In genomic region chr15:102188883-102189282, GRCm38 (mm10) we compare ENCODE assay signal across 13 mouse cellular contexts. TPM values are rescaled to one million over a fixed set of nuclear protein-coding genes. Genes with fewer than 3 reads are reported as not detected.
DNase-seq lines count a peak whose midpoint lies in the region; ATAC-seq and TF ChIP-seq lines count a peak whose summit lies in the region.
"Had no signal": no experiment of that assay in that cellular context is flagged by ENCODE, and none has a peak within 500 bp of the region (broad histone marks: within the 10 kb centered on the region; RNA-seq: fewer than 3 reads in every experiment).

No protein-coding gene starts in this region.

- H3K36me3 ChIP-seq in lung, embryonic 16.5 days (ENCODE audit: control insufficient read depth, insufficient read depth, low read length), result peaks cover 7% of the 10 kb centered on the region; the same call in 1 of the 2 replicates
- H3K36me3 ChIP-seq in intestine, embryonic 16.5 days (ENCODE audit: control insufficient read depth, insufficient read depth, low read length), result no peaks in the 10 kb centered on the region
- peaks cover 4% of the 10 kb centered on the region; the same call in 1 of the 2 replicates for H3K36me3 ChIP-seq in stomach, postnatal 0 days (ENCODE audit: control insufficient read depth, insufficient read depth, low read length)
- peaks cover 9% of the 10 kb centered on the region; the same call in 1 of the 2 replicates for H3K36me3 ChIP-seq in hindbrain, postnatal 0 days (ENCODE audit: insufficient read depth, low read length)

- H3K9ac ChIP-seq in lung, embryonic 16.5 days (ENCODE audit: low read length), result no peak overlapping the region
- peak overlapping the region; percentile 62; the same call in 1 of the 2 replicates for H3K9ac ChIP-seq in intestine, embryonic 16.5 days (ENCODE audit: low read depth, low read length)
- no peak overlapping the region for H3K9ac ChIP-seq in stomach, postnatal 0 days (ENCODE audit: low read length)
- no peak overlapping the region for H3K9ac ChIP-seq in hindbrain, postnatal 0 days (replicated peaks; ENCODE audit: low read length)
- H3K9ac ChIP-seq: heart, embryonic 15.5 days; limb, embryonic 15.5 days had no signal

- H3K4me1 ChIP-seq in lung, embryonic 16.5 days (replicated peaks; ENCODE audit: control insufficient read depth, insufficient read depth, low read length), result peaks cover 15% of the 10 kb centered on the region
- peaks cover 30% of the 10 kb centered on the region for H3K4me1 ChIP-seq in intestine, embryonic 16.5 days (ENCODE audit: control insufficient read depth, insufficient read depth, low read length)
- no peaks in the 10 kb centered on the region for H3K4me1 ChIP-seq in stomach, postnatal 0 days (replicated peaks; ENCODE audit: control insufficient read depth, insufficient read depth)
- no peaks in the 10 kb centered on the region for H3K4me1 ChIP-seq in hindbrain, postnatal 0 days (ENCODE audit: insufficient read depth, low read length)
- H3K4me1 ChIP-seq: limb, embryonic 15.5 days had no signal

- H3K9me3 ChIP-seq in lung, embryonic 16.5 days (ENCODE audit: control insufficient read depth, low read length), result no peaks in the 10 kb centered on the region
- H3K9me3 ChIP-seq in intestine, embryonic 16.5 days (ENCODE audit: control insufficient read depth, low read length), result no peaks in the 10 kb centered on the region
- H3K9me3 ChIP-seq in stomach, postnatal 0 days (ENCODE audit: control insufficient read depth, low read length), result no peaks in the 10 kb centered on the region
- H3K9me3 ChIP-seq in hindbrain, postnatal 0 days (ENCODE audit: low read length), result no peaks in the 10 kb centered on the region
- H3K9me3 ChIP-seq: heart, embryonic 15.5 days; limb, embryonic 15.5 days had no signal

- no peak overlapping the region for H3K4me2 ChIP-seq in lung, embryonic 16.5 days (ENCODE audit: low read depth, low read length)
- H3K4me2 ChIP-seq in intestine, embryonic 16.5 days (ENCODE audit: low read depth, low read length), result peak overlapping the region; percentile 8
- no peak overlapping the region for H3K4me2 ChIP-seq in stomach, postnatal 0 days (replicated peaks; ENCODE audit: low read depth)
- H3K4me2 ChIP-seq in hindbrain, postnatal 0 days (ENCODE audit: low read depth, low read length), result no peak overlapping the region
- H3K4me2 ChIP-seq: heart, embryonic 15.5 days; limb, embryonic 15.5 days; midbrain, embryonic 11.5 days had no signal

- intact Hi-C loops in heart, postnatal 25 days (cut with DNase I), result no loop called here

- no peak; the same call in 1 of the 2 replicates for ATAC-seq in lung, embryonic 16.5 days (ENCODE audit: low read depth)
- peak; percentile 86 for ATAC-seq in intestine, embryonic 16.5 days
- peak; percentile 39; the same call in 1 of the 2 replicates for ATAC-seq in stomach, postnatal 0 days (ENCODE audit: low FRiP score, low TSS enrichment)
- ATAC-seq in hindbrain, postnatal 0 days, result no peak

- DNase-seq in lung, postnatal 36 days, result no peak
- peak; percentile 59 for DNase-seq in kidney, postnatal 10 days
- DNase-seq in stomach, postnatal 0 days (ENCODE audit: low spot score), result peak; percentile 32
- DNase-seq in heart, postnatal 25 days (ENCODE audit: low spot score), result no peak
- no peak for DNase-seq in hindbrain, postnatal 0 days (ENCODE audit: low spot score)
- no peak for DNase-seq in layer of hippocampus, postnatal 36 days
- DNase-seq: adrenal gland, postnatal 25 days had no signal

- no peaks in the 10 kb centered on the region for H3K27me3 ChIP-seq in lung, embryonic 16.5 days (ENCODE audit: control insufficient read depth, insufficient read depth, low read depth, low read length)
- no peaks in the 10 kb centered on the region for H3K27me3 ChIP-seq in intestine, embryonic 16.5 days (replicated peaks; ENCODE audit: control insufficient read depth, insufficient read depth, low read length)
- H3K27me3 ChIP-seq in stomach, postnatal 0 days (ENCODE audit: control insufficient read depth, insufficient read depth, low read length), result no peaks in the 10 kb centered on the region
- no peaks in the 10 kb centered on the region for H3K27me3 ChIP-seq in hindbrain, postnatal 0 days (ENCODE audit: insufficient read depth, low read length)
- H3K27me3 ChIP-seq: heart, embryonic 15.5 days; limb, embryonic 15.5 days had no signal

- WGBS in lung, embryonic 16.5 days, result 56% methylated on average over 6 of the region's 6 CpGs
- WGBS in intestine, embryonic 16.5 days, result 60% methylated on average over 6 of the region's 6 CpGs
- WGBS in stomach, postnatal 0 days, result 50% methylated on average over 6 of the region's 6 CpGs
- 60% methylated on average over 6 of the region's 6 CpGs for whole genome bisulfite sequencing in hindbrain, postnatal 0 days

- H3K27ac ChIP-seq in lung, embryonic 16.5 days (ENCODE audit: low read length), result peak overlapping the region; percentile 21; the same call in 1 of the 2 replicates
- no peak overlapping the region for H3K27ac ChIP-seq in intestine, embryonic 16.5 days (ENCODE audit: low read length)
- H3K27ac ChIP-seq in stomach, postnatal 0 days (replicated peaks), result no peak overlapping the region
- no peak overlapping the region for H3K27ac ChIP-seq in hindbrain, postnatal 0 days
- H3K27ac ChIP-seq: heart, embryonic 15.5 days; left cerebral cortex, adult 2 months; limb, embryonic 15.5 days had no signal

- H3K4me3 ChIP-seq in lung, embryonic 16.5 days (ENCODE audit: low read length), result no peak overlapping the region
- no peak overlapping the region for H3K4me3 ChIP-seq in intestine, embryonic 16.5 days (ENCODE audit: low read length)
- no peak overlapping the region for H3K4me3 ChIP-seq in stomach, postnatal 0 days (ENCODE audit: low read depth, low read length)
- H3K4me3 ChIP-seq in hindbrain, postnatal 0 days (ENCODE audit: low read length), result no peak overlapping the region
- H3K4me3 ChIP-seq: heart, embryonic 15.5 days; left cerebral cortex, adult 2 months; limb, embryonic 15.5 days had no signal

- no peak for TF ChIP-seq EP300 in stomach, postnatal 0 days (optimal IDR thresholded peaks at IDR 0.05)

- TF ChIP-seq CTCF in stomach, postnatal 0 days (IDR thresholded peaks at IDR 0.05; ENCODE audit: low read depth), result no peak
- TF ChIP-seq CTCF in hindbrain, postnatal 0 days (IDR thresholded peaks at IDR 0.05; ENCODE audit: low read depth), result no peak

RNA-seq across cellular contexts. Expression of gene Zfp740, which starts 14.2 kb away (rescaled TPM):
- polyA plus RNA-seq in lung, embryonic 16.5 days (2015; fragmentation: Nextera tagmentation; extraction: Ambion mirVana), result 64.0 and 67.0 TPM in 2 replicates
- polyA plus RNA-seq in intestine, embryonic 16.5 days (2015; fragmentation: Nextera tagmentation; extraction: Ambion mirVana), result 33.6 and 35.3 TPM in 2 replicates
- 19.9 and 20.2 TPM in 2 replicates for polyA plus RNA-seq in stomach, postnatal 0 days (2015; fragmentation: Nextera tagmentation; extraction: Ambion mirVana)
- 10 to 100 TPM; 34.0 to 35.2 TPM for total RNA-seq in heart, postnatal 25 days (2021)
- total RNA-seq in hindbrain, postnatal 0 days (2014; rRNA removed), result 49.5 and 61.0 TPM in 2 replicates
- polyA plus RNA-seq in hindbrain, postnatal 0 days (2015; fragmentation: Nextera tagmentation; extraction: Ambion mirVana), result 33.8 and 37.7 TPM in 2 replicates
- total RNA-seq in layer of hippocampus, postnatal 36 days (2021), result 10 to 100 TPM; 68.8 to 69.4 TPM

RNA-seq across cellular contexts. Expression of gene Csad, which starts 15.6 kb away (rescaled TPM):
- 69.5 and 70.6 TPM in 2 replicates for polyA plus RNA-seq in lung, embryonic 16.5 days (2015; fragmentation: Nextera tagmentation; extraction: Ambion mirVana)
- 33.2 and 38.4 TPM in 2 replicates for polyA plus RNA-seq in intestine, embryonic 16.5 days (2015; fragmentation: Nextera tagmentation; extraction: Ambion mirVana)
- polyA plus RNA-seq in stomach, postnatal 0 days (2015; fragmentation: Nextera tagmentation; extraction: Ambion mirVana), result 32.1 and 39.4 TPM in 2 replicates
- 10 to 100 TPM; 15.7 to 16.3 TPM for total RNA-seq in heart, postnatal 25 days (2021)
- 56.9 and 67.2 TPM in 2 replicates for total RNA-seq in hindbrain, postnatal 0 days (2014; rRNA removed)
- 41.8 and 43.1 TPM in 2 replicates for polyA plus RNA-seq in hindbrain, postnatal 0 days (2015; fragmentation: Nextera tagmentation; extraction: Ambion mirVana)
- 10 to 100 TPM; 37.1 to 39.5 TPM for total RNA-seq in layer of hippocampus, postnatal 36 days (2021)

RNA-seq across cellular contexts. Expression of gene Soat2, which starts 38.6 kb away (rescaled TPM):
- 0.30 and 0.50 TPM in 2 replicates for polyA plus RNA-seq in lung, embryonic 16.5 days (2015; fragmentation: Nextera tagmentation; extraction: Ambion mirVana)
- 25.0 and 31.2 TPM in 2 replicates for polyA plus RNA-seq in intestine, embryonic 16.5 days (2015; fragmentation: Nextera tagmentation; extraction: Ambion mirVana)
- 5.9 and 6.0 TPM in 2 replicates for polyA plus RNA-seq in stomach, postnatal 0 days (2015; fragmentation: Nextera tagmentation; extraction: Ambion mirVana)
- total RNA-seq in heart, postnatal 25 days (2021), result under 1 TPM in 1 of 2 experiments, not detected in 1; 0.11 TPM
- total RNA-seq in hindbrain, postnatal 0 days (2014; rRNA removed), result 0.16 TPM in 1 of 2 replicates, not detected in the other
- 0.09 TPM in 1 of 2 replicates, not detected in the other for polyA plus RNA-seq in hindbrain, postnatal 0 days (2015; fragmentation: Nextera tagmentation; extraction: Ambion mirVana)
- under 1 TPM in 1 of 2 experiments, not detected in 1; 0.23 TPM for total RNA-seq in layer of hippocampus, postnatal 36 days (2021)
- polyA plus RNA-seq: midbrain, embryonic 11.5 days had no signal

RNA-seq across cellular contexts. Expression of gene Itgb7, which starts 42.9 kb away (rescaled TPM):
- 3.0 and 3.9 TPM in 2 replicates for polyA plus RNA-seq in lung, embryonic 16.5 days (2015; fragmentation: Nextera tagmentation; extraction: Ambion mirVana)
- 9.5 and 10.3 TPM in 2 replicates for polyA plus RNA-seq in intestine, embryonic 16.5 days (2015; fragmentation: Nextera tagmentation; extraction: Ambion mirVana)
- polyA plus RNA-seq in stomach, postnatal 0 days (2015; fragmentation: Nextera tagmentation; extraction: Ambion mirVana), result 1.2 TPM in 2 replicates
- total RNA-seq in heart, postnatal 25 days (2021), result 1 to 10 TPM; 1.3 TPM
- total RNA-seq in hindbrain, postnatal 0 days (2014; rRNA removed), result 0.40 and 1.2 TPM in 2 replicates
- polyA plus RNA-seq in hindbrain, postnatal 0 days (2015; fragmentation: Nextera tagmentation; extraction: Ambion mirVana), result 1.3 and 2.1 TPM in 2 replicates
- total RNA-seq in layer of hippocampus, postnatal 36 days (2021), result 1 to 10 TPM; 1.8 to 2.2 TPM

RNA-seq across cellular contexts. Expression of gene Igfbp6, which starts 44.7 kb away (rescaled TPM):
- 25.8 and 34.5 TPM in 2 replicates for polyA plus RNA-seq in lung, embryonic 16.5 days (2015; fragmentation: Nextera tagmentation; extraction: Ambion mirVana)
- 11.8 and 11.9 TPM in 2 replicates for polyA plus RNA-seq in intestine, embryonic 16.5 days (2015; fragmentation: Nextera tagmentation; extraction: Ambion mirVana)
- polyA plus RNA-seq in stomach, postnatal 0 days (2015; fragmentation: Nextera tagmentation; extraction: Ambion mirVana), result 30.6 and 39.5 TPM in 2 replicates
- 10 to 100 TPM; 38.3 to 43.6 TPM for total RNA-seq in heart, postnatal 25 days (2021)
- 5.6 and 12.8 TPM in 2 replicates for total RNA-seq in hindbrain, postnatal 0 days (2014; rRNA removed)
- polyA plus RNA-seq in hindbrain, postnatal 0 days (2015; fragmentation: Nextera tagmentation; extraction: Ambion mirVana), result 9.7 and 11.5 TPM in 2 replicates
- total RNA-seq in layer of hippocampus, postnatal 36 days (2021), result 1 to 10 TPM; 8.2 to 8.9 TPM

Comparison
In these comparisons a context has a peak if more than half of its experiments do, and no peak if none do; other contexts are left out.
1. ATAC-seq: peak in intestine, embryonic 16.5 days (single experiment) and stomach, postnatal 0 days (single experiment); none in lung, embryonic 16.5 days (single experiment) and hindbrain, postnatal 0 days (single experiment).
2. DNase-seq: peak in kidney, postnatal 10 days (single experiment) and stomach, postnatal 0 days (single experiment); none in lung, postnatal 36 days (single experiment), heart, postnatal 25 days (single experiment), hindbrain, postnatal 0 days (single experiment) and layer of hippocampus, postnatal 36 days (0 of 2).